Mouse (Mus musculus): ENCODE results near the gene Tmem141. TPM values are rescaled to one million over a fixed set of nuclear protein-coding genes. Genes with fewer than 3 reads are reported as not detected.

Gene Tmem141
- polyA plus RNA-seq, 1 experiment from 2014 or later: 20.7 TPM

- Histone ChIP-seq H3K4me3 (ENCODE audit: low read depth, low read length) (peak overlapping the region; percentile 44), H3K27ac (replicated peaks; ENCODE audit: low read depth, low read length) (peak overlapping the region; percentile 9; the same call in 1 of the 2 replicates), H3K4me1 (ENCODE audit: control insufficient read depth, insufficient read depth, low read length) (peaks cover 22% of the 10 kb centered on the region), H3K9me3 (ENCODE audit: control insufficient read depth, low read length) (no peaks in the 10 kb centered on the region), H3K9ac (ENCODE audit: low read length) (peak overlapping the region; percentile 56), H3K36me3 (ENCODE audit: control insufficient read depth, insufficient read depth, low read length) (no peaks in the 10 kb centered on the region), H3K27me3 (ENCODE audit: control insufficient read depth, insufficient read depth, low read length) (peaks cover 31% of the 10 kb centered on the region), H3K4me2 (ENCODE audit: low read depth, severe bottlenecking) (peak overlapping the region; percentile 76)
- WGBS: 18% methylated on average over 11 of the region's 11 CpGs
- DNase-seq (ENCODE audit: low spot score): no peak
- ATAC-seq (ENCODE audit: insufficient number of reproducible peaks, low FRiP score, low TSS enrichment, low read depth): no peak
Observed at GRCm38 (mm10) chr2:25574136-25574535, 47.7 kb downstream of the Tmem141 start.

GRCm38 (mm10) chr2:25573068-25573467 lies 48.7 kb downstream of the Tmem141 start:
- no peak overlapping the region for H3K9ac ChIP-seq (ENCODE audit: low read length)
- 94% methylated on average over 2 of the region's 2 CpGs for WGBS
- H3K27ac ChIP-seq (replicated peaks; ENCODE audit: low read depth, low read length): no peak overlapping the region
- H3K27me3 ChIP-seq (ENCODE audit: control insufficient read depth, insufficient read depth, low read length): peaks cover 20% of the 10 kb centered on the region
- no peak for ATAC-seq (ENCODE audit: insufficient number of reproducible peaks, low FRiP score, low TSS enrichment, low read depth)
- no peak for DNase-seq (ENCODE audit: low spot score)
- peaks cover 2% of the 10 kb centered on the region; the same call in 1 of the 2 replicates for H3K36me3 ChIP-seq (ENCODE audit: control insufficient read depth, insufficient read depth, low read length)
- H3K4me3 ChIP-seq (ENCODE audit: low read depth, low read length): no peak overlapping the region
- H3K4me2 ChIP-seq (ENCODE audit: low read depth, severe bottlenecking): no peak overlapping the region
- peaks cover 18% of the 10 kb centered on the region for H3K4me1 ChIP-seq (ENCODE audit: control insufficient read depth, insufficient read depth, low read length)
- H3K9me3 ChIP-seq (ENCODE audit: control insufficient read depth, low read length): no peaks in the 10 kb centered on the region

- ATAC-seq (ENCODE audit: insufficient number of reproducible peaks, low FRiP score, low TSS enrichment, low read depth) (no peak), DNase-seq (ENCODE audit: low spot score) (no peak)
- WGBS: 86% methylated on average over 4 of the region's 4 CpGs
- no peaks in the 10 kb centered on the region for H3K9me3 ChIP-seq (ENCODE audit: control insufficient read depth, low read length)
- peaks cover 2% of the 10 kb centered on the region; the same call in 1 of the 2 replicates for H3K36me3 ChIP-seq (ENCODE audit: control insufficient read depth, insufficient read depth, low read length)
- no peak overlapping the region for H3K4me3 ChIP-seq (ENCODE audit: low read depth, low read length)
- H3K27ac ChIP-seq (replicated peaks; ENCODE audit: low read depth, low read length): no peak overlapping the region
- no peak overlapping the region for H3K9ac ChIP-seq (ENCODE audit: low read length)
- H3K4me2 ChIP-seq (ENCODE audit: low read depth, severe bottlenecking): no peak overlapping the region
- peaks cover 2% of the 10 kb centered on the region for H3K27me3 ChIP-seq (ENCODE audit: control insufficient read depth, insufficient read depth, low read length)
- peaks cover 6% of the 10 kb centered on the region for H3K4me1 ChIP-seq (ENCODE audit: control insufficient read depth, insufficient read depth, low read length)
Observed at GRCm38 (mm10) chr2:25571221-25571620, 50.6 kb downstream of the Tmem141 start.

Other genes with a start within 250 kb of the Tmem141 start
- 63.0 and 69.4 TPM in 2 replicates for gene Sapcd2, start 249.7 kb downstream of the Tmem141 start, polyA plus RNA-seq (2014; fragmentation: Nextera tagmentation; extraction: Ambion mirVana)
- gene Entpd2, start 226.1 kb downstream of the Tmem141 start, polyA plus RNA-seq (2014; fragmentation: Nextera tagmentation; extraction: Ambion mirVana): not detected in 2 replicates
- gene Npdc1, start 222.7 kb downstream of the Tmem141 start, polyA plus RNA-seq (2014; fragmentation: Nextera tagmentation; extraction: Ambion mirVana): 6.1 and 6.8 TPM in 2 replicates
- not detected in 2 replicates for gene Fut7, start 198.7 kb downstream of the Tmem141 start, polyA plus RNA-seq (2014; fragmentation: Nextera tagmentation; extraction: Ambion mirVana)
- 3.1 and 3.8 TPM in 2 replicates for gene Abca2, start 193.3 kb downstream of the Tmem141 start, polyA plus RNA-seq (2014; fragmentation: Nextera tagmentation; extraction: Ambion mirVana)
- 0.81 TPM in 1 of 2 replicates, not detected in the other for gene Clic3, start 165.2 kb downstream of the Tmem141 start, polyA plus RNA-seq (2014; fragmentation: Nextera tagmentation; extraction: Ambion mirVana)
- gene Paxx, start 160.9 kb downstream of the Tmem141 start, polyA plus RNA-seq (2014; fragmentation: Nextera tagmentation; extraction: Ambion mirVana): 15.0 and 18.1 TPM in 2 replicates
- gene Ptgds, start 152.0 kb downstream of the Tmem141 start, polyA plus RNA-seq (2014; fragmentation: Nextera tagmentation; extraction: Ambion mirVana): not detected in 2 replicates
- gene Lcn12, start 128.1 kb downstream of the Tmem141 start, polyA plus RNA-seq (2014; fragmentation: Nextera tagmentation; extraction: Ambion mirVana): not detected in 2 replicates
- gene Fbxw5, start 121.3 kb downstream of the Tmem141 start, polyA plus RNA-seq (2014; fragmentation: Nextera tagmentation; extraction: Ambion mirVana): 68.0 and 72.3 TPM in 2 replicates
- gene C8g, start 120.3 kb downstream of the Tmem141 start, polyA plus RNA-seq (2014; fragmentation: Nextera tagmentation; extraction: Ambion mirVana): 5.6 and 5.8 TPM in 2 replicates
- 40.0 and 40.6 TPM in 2 replicates for gene Traf2, start 75.1 kb downstream of the Tmem141 start, polyA plus RNA-seq (2014; fragmentation: Nextera tagmentation; extraction: Ambion mirVana)
- 324 and 330 TPM in 2 replicates for gene Edf1, start 64.2 kb downstream of the Tmem141 start, polyA plus RNA-seq (2014; fragmentation: Nextera tagmentation; extraction: Ambion mirVana)
- gene Mamdc4, start 47.2 kb downstream of the Tmem141 start, polyA plus RNA-seq (2014; fragmentation: Nextera tagmentation; extraction: Ambion mirVana): 3.1 and 7.0 TPM in 2 replicates
- gene Phpt1, start 46.8 kb downstream of the Tmem141 start, polyA plus RNA-seq (2014; fragmentation: Nextera tagmentation; extraction: Ambion mirVana): 161 and 162 TPM in 2 replicates
- 0.04 TPM in 1 of 2 replicates, not detected in the other for gene Ajm1, start 40.2 kb downstream of the Tmem141 start, polyA plus RNA-seq (2014; fragmentation: Nextera tagmentation; extraction: Ambion mirVana)
- gene Rabl6, start 13.5 kb downstream of the Tmem141 start, polyA plus RNA-seq (2014; fragmentation: Nextera tagmentation; extraction: Ambion mirVana): 59.3 and 65.6 TPM in 2 replicates
- gene Ccdc183, start 4.3 kb downstream of the Tmem141 start, polyA plus RNA-seq (2014; fragmentation: Nextera tagmentation; extraction: Ambion mirVana): 0.15 and 0.16 TPM in 2 replicates
- gene Fcna, start 6.0 kb upstream of the Tmem141 start, polyA plus RNA-seq (2014; fragmentation: Nextera tagmentation; extraction: Ambion mirVana): 0.35 and 0.54 TPM in 2 replicates
- not detected in 2 replicates for gene Lcn8, start 31.1 kb upstream of the Tmem141 start, polyA plus RNA-seq (2014; fragmentation: Nextera tagmentation; extraction: Ambion mirVana)
- not detected in 2 replicates for gene Lcn5, start 35.9 kb upstream of the Tmem141 start, polyA plus RNA-seq (2014; fragmentation: Nextera tagmentation; extraction: Ambion mirVana)
- not detected in 2 replicates for gene Lcn6, start 54.8 kb upstream of the Tmem141 start, polyA plus RNA-seq (2014; fragmentation: Nextera tagmentation; extraction: Ambion mirVana)
- gene Lcn10, start 60.7 kb upstream of the Tmem141 start, polyA plus RNA-seq (2014; fragmentation: Nextera tagmentation; extraction: Ambion mirVana): not detected in 2 replicates
- gene Obp2a, start 78.0 kb upstream of the Tmem141 start, polyA plus RNA-seq (2014; fragmentation: Nextera tagmentation; extraction: Ambion mirVana): not detected in 2 replicates
- gene Bmyc, start 84.7 kb upstream of the Tmem141 start, polyA plus RNA-seq (2014; fragmentation: Nextera tagmentation; extraction: Ambion mirVana): 73.9 and 79.2 TPM in 2 replicates
- not detected in 2 replicates for gene Obp2b, start 115.0 kb upstream of the Tmem141 start, polyA plus RNA-seq (2014; fragmentation: Nextera tagmentation; extraction: Ambion mirVana)
- gene Lcn3, start 143.6 kb upstream of the Tmem141 start, polyA plus RNA-seq (2014; fragmentation: Nextera tagmentation; extraction: Ambion mirVana): not detected in 2 replicates
- not detected in 2 replicates for gene Lcn11, start 155.0 kb upstream of the Tmem141 start, polyA plus RNA-seq (2014; fragmentation: Nextera tagmentation; extraction: Ambion mirVana)
- gene Gm13539, start 160.3 kb upstream of the Tmem141 start, polyA plus RNA-seq (2014; fragmentation: Nextera tagmentation; extraction: Ambion mirVana): 0.37 and 0.60 TPM in 2 replicates
- gene Glt6d1, start 193.8 kb upstream of the Tmem141 start, polyA plus RNA-seq (2014; fragmentation: Nextera tagmentation; extraction: Ambion mirVana): not detected in 2 replicates
- not detected in 2 replicates for gene Lcn9, start 201.1 kb upstream of the Tmem141 start, polyA plus RNA-seq (2014; fragmentation: Nextera tagmentation; extraction: Ambion mirVana)
- not detected in 2 replicates for gene Sohlh1, start 225.2 kb upstream of the Tmem141 start, polyA plus RNA-seq (2014; fragmentation: Nextera tagmentation; extraction: Ambion mirVana)
- 0.13 and 0.24 TPM in 2 replicates for gene Kcnt1, start 241.7 kb upstream of the Tmem141 start, polyA plus RNA-seq (2014; fragmentation: Nextera tagmentation; extraction: Ambion mirVana)

Measured in limb, embryonic 11.5 days (tissue).